Mouse (Mus musculus): ENCODE results near the gene Scube1. TPM values are rescaled to one million over a fixed set of nuclear protein-coding genes. Genes with fewer than 3 reads are reported as not detected.

Scube1 gene
- 13.4 TPM in 2 replicates for total RNA-seq (2014; rRNA removed)
- 3.2 and 3.3 TPM in 2 replicates for polyA plus RNA-seq (2015; fragmentation: Nextera tagmentation; extraction: Ambion mirVana)

- Histone ChIP-seq H3K9me3 (ENCODE audit: low read length) (no peaks in the 10 kb centered on the region), H3K4me2 (ENCODE audit: low read depth, low read length) (peak within 1 kb of the TSS; percentile 85), H3K27ac (no peak within 1 kb of the TSS), H3K36me3 (ENCODE audit: insufficient read depth, low read length) (no peaks in the 10 kb centered on the region), H3K4me3 (ENCODE audit: low read length) (peak within 1 kb of the TSS; percentile 58), H3K4me1 (ENCODE audit: insufficient read depth, low read length) (peaks cover 10% of the 10 kb centered on the region; the same call in 1 of the 2 replicates), H3K9ac (replicated peaks; ENCODE audit: low read length) (peak within 1 kb of the TSS; percentile 50), H3K27me3 (ENCODE audit: insufficient read depth, low read length) (0 out of 2 replicates have a peak, but pooled peaks cover 7% of the 10 kb centered on the region)
- TF ChIP-seq CTCF (IDR thresholded peaks at IDR 0.05; ENCODE audit: low read depth) = no peak
- peak; percentile 86 for ATAC-seq
- peak; percentile 94 for DNase-seq (ENCODE audit: low spot score)
- 0% methylated on average over 50 of the region's 51 CpGs for WGBS
Measured at GRCm38 (mm10) chr15:83724886-83725269, at the start of gene Scube1. Gene Scube1 (minus strand): TSS chr15:83725021.

GRCm38 (mm10) chr15:83772953-83773352 is 48.1 kb upstream of the Scube1 start:
- Histone ChIP-seq H3K9ac (replicated peaks; ENCODE audit: low read length) (no peak overlapping the region), H3K27me3 (ENCODE audit: insufficient read depth, low read length) (no peaks in the 10 kb centered on the region), H3K4me3 (ENCODE audit: low read length) (no peak overlapping the region), H3K36me3 (ENCODE audit: insufficient read depth, low read length) (no peaks in the 10 kb centered on the region), H3K27ac (no peak overlapping the region), H3K4me2 (ENCODE audit: low read depth, low read length) (no peak overlapping the region), H3K9me3 (ENCODE audit: low read length) (no peaks in the 10 kb centered on the region), H3K4me1 (ENCODE audit: insufficient read depth, low read length) (peaks cover 18% of the 10 kb centered on the region; the same call in 1 of the 2 replicates)
- TF ChIP-seq CTCF (IDR thresholded peaks at IDR 0.05; ENCODE audit: low read depth) = no peak
- WGBS = 44% methylated on average over 4 of the region's 4 CpGs
- DNase-seq (ENCODE audit: low spot score) (peak; percentile 58), ATAC-seq (peak; percentile 62)

- no peak overlapping the region for H3K4me3 ChIP-seq (ENCODE audit: low read length)
- H3K9ac ChIP-seq (replicated peaks; ENCODE audit: low read length) = no peak overlapping the region
- TF ChIP-seq CTCF (IDR thresholded peaks at IDR 0.05; ENCODE audit: low read depth) = no peak
- peak; percentile 70 for ATAC-seq
- H3K36me3 ChIP-seq (ENCODE audit: insufficient read depth, low read length) = no peaks in the 10 kb centered on the region
- peak; percentile 62 for DNase-seq (ENCODE audit: low spot score)
- no peaks in the 10 kb centered on the region for H3K9me3 ChIP-seq (ENCODE audit: low read length)
- no peak overlapping the region for H3K4me2 ChIP-seq (ENCODE audit: low read depth, low read length)
- no peak overlapping the region; the same call in 1 of the 2 replicates for H3K27ac ChIP-seq
- WGBS = 28% methylated on average over 5 of the region's 5 CpGs
- H3K4me1 ChIP-seq (ENCODE audit: insufficient read depth, low read length) = peaks cover 18% of the 10 kb centered on the region; the same call in 1 of the 2 replicates
- H3K27me3 ChIP-seq (ENCODE audit: insufficient read depth, low read length) = no peaks in the 10 kb centered on the region
Measured at GRCm38 (mm10) chr15:83772460-83772859, 47.6 kb upstream of the Scube1 start.

GRCm38 (mm10) chr15:83771346-83772053 is 46.7 kb upstream of the Scube1 start:
- 51% methylated on average over 8 of the region's 8 CpGs for WGBS
- Histone ChIP-seq H3K9ac (replicated peaks; ENCODE audit: low read length) (no peak overlapping the region), H3K4me1 (ENCODE audit: insufficient read depth, low read length) (peaks cover 18% of the 10 kb centered on the region; the same call in 1 of the 2 replicates), H3K27ac (peak overlapping the region; percentile 26; the same call in 1 of the 2 replicates), H3K27me3 (ENCODE audit: insufficient read depth, low read length) (no peaks in the 10 kb centered on the region), H3K9me3 (ENCODE audit: low read length) (no peaks in the 10 kb centered on the region), H3K4me2 (ENCODE audit: low read depth, low read length) (no peak overlapping the region), H3K4me3 (ENCODE audit: low read length) (no peak overlapping the region), H3K36me3 (ENCODE audit: insufficient read depth, low read length) (no peaks in the 10 kb centered on the region)
- DNase-seq (ENCODE audit: low spot score) = peak; percentile 80
- TF ChIP-seq CTCF (IDR thresholded peaks at IDR 0.05; ENCODE audit: low read depth) = no peak
- ATAC-seq = peak; percentile 70

GRCm38 (mm10) chr15:83765388-83766029 is 40.7 kb upstream of the Scube1 start:
- ATAC-seq = no peak
- DNase-seq (ENCODE audit: low spot score) = no peak

GRCm38 (mm10) chr15:83761512-83761911 is 36.7 kb upstream of the Scube1 start:
- H3K4me3 ChIP-seq (ENCODE audit: low read length) = no peak overlapping the region
- H3K27me3 ChIP-seq (ENCODE audit: insufficient read depth, low read length) = no peaks in the 10 kb centered on the region
- DNase-seq (ENCODE audit: low spot score) = no peak
- H3K9me3 ChIP-seq (ENCODE audit: low read length) = no peaks in the 10 kb centered on the region
- ATAC-seq = no peak
- no peak overlapping the region for H3K4me2 ChIP-seq (ENCODE audit: low read depth, low read length)
- H3K4me1 ChIP-seq (ENCODE audit: insufficient read depth, low read length) = no peaks in the 10 kb centered on the region
- no peak overlapping the region for H3K9ac ChIP-seq (replicated peaks; ENCODE audit: low read length)
- TF ChIP-seq CTCF (IDR thresholded peaks at IDR 0.05; ENCODE audit: low read depth) = no peak
- no peaks in the 10 kb centered on the region for H3K36me3 ChIP-seq (ENCODE audit: insufficient read depth, low read length)
- H3K27ac ChIP-seq = no peak overlapping the region
- WGBS = 80% methylated on average over 13 of the region's 13 CpGs

More at GRCm38 (mm10) chr15:83765388-83766029, 40.7 kb upstream of the Scube1 start:
- Histone ChIP-seq H3K4me3 (ENCODE audit: low read length) (no peak overlapping the region), H3K36me3 (ENCODE audit: insufficient read depth, low read length) (no peaks in the 10 kb centered on the region), H3K4me2 (ENCODE audit: low read depth, low read length) (no peak overlapping the region), H3K4me1 (ENCODE audit: insufficient read depth, low read length) (no peaks in the 10 kb centered on the region), H3K9me3 (ENCODE audit: low read length) (no peaks in the 10 kb centered on the region), H3K9ac (replicated peaks; ENCODE audit: low read length) (no peak overlapping the region), H3K27me3 (ENCODE audit: insufficient read depth, low read length) (no peaks in the 10 kb centered on the region), H3K27ac (no peak overlapping the region)
- 26% methylated on average over 6 of the region's 6 CpGs for WGBS
- no peak for TF ChIP-seq CTCF (IDR thresholded peaks at IDR 0.05; ENCODE audit: low read depth)

Data from hindbrain, postnatal 0 days (tissue).